Comparison of ENCODE assay signal across 11 mouse cellular contexts in genomic region chr1:78811975-78812490, GRCm38 (mm10). TPM values are rescaled to one million over a fixed set of nuclear protein-coding genes. Genes with fewer than 3 reads are reported as not detected.
DNase-seq lines count a peak whose midpoint lies in the region; ATAC-seq and TF ChIP-seq lines count a peak whose summit lies in the region.
"Had no signal": no experiment of that assay in that cellular context is flagged by ENCODE, and none has a peak within 500 bp of the region (broad histone marks: within the 10 kb centered on the region; RNA-seq: fewer than 3 reads in every experiment).

No protein-coding gene starts in this region.

- no peak overlapping the region for H3K9ac ChIP-seq in intestine, embryonic 15.5 days
- H3K9ac ChIP-seq in intestine, postnatal 0 days (ENCODE audit: low read depth, low read length): no peak overlapping the region
- no peak overlapping the region for H3K9ac ChIP-seq in midbrain, postnatal 0 days (replicated peaks; ENCODE audit: low read length, poor library complexity, severe bottlenecking)
- H3K9ac ChIP-seq in midbrain, embryonic 15.5 days: no peak overlapping the region
- no peak overlapping the region for H3K9ac ChIP-seq in stomach, postnatal 0 days (ENCODE audit: low read length)
- H3K9ac ChIP-seq: heart, embryonic 15.5 days had no signal

- no peaks in the 10 kb centered on the region for H3K27me3 ChIP-seq in intestine, embryonic 15.5 days (replicated peaks)
- no peaks in the 10 kb centered on the region for H3K27me3 ChIP-seq in intestine, postnatal 0 days (replicated peaks; ENCODE audit: control insufficient read depth, insufficient read depth, low read length)
- H3K27me3 ChIP-seq in midbrain, postnatal 0 days (ENCODE audit: insufficient read depth, low read length): no peaks in the 10 kb centered on the region
- no peaks in the 10 kb centered on the region for H3K27me3 ChIP-seq in midbrain, embryonic 15.5 days (replicated peaks)
- H3K27me3 ChIP-seq in stomach, postnatal 0 days (ENCODE audit: control insufficient read depth, insufficient read depth, low read length): no peaks in the 10 kb centered on the region
- H3K27me3 ChIP-seq: heart, embryonic 15.5 days had no signal

- no peak overlapping the region for H3K4me3 ChIP-seq in intestine, embryonic 15.5 days (replicated peaks)
- H3K4me3 ChIP-seq in intestine, postnatal 0 days (ENCODE audit: low read depth, low read length): no peak overlapping the region
- no peak overlapping the region for H3K4me3 ChIP-seq in midbrain, postnatal 0 days (ENCODE audit: low read depth, low read length)
- no peak overlapping the region for H3K4me3 ChIP-seq in midbrain, embryonic 15.5 days
- no peak overlapping the region for H3K4me3 ChIP-seq in stomach, postnatal 0 days (ENCODE audit: low read depth, low read length)
- H3K4me3 ChIP-seq: heart, embryonic 15.5 days had no signal

- H3K9me3 ChIP-seq in intestine, embryonic 15.5 days: no peaks in the 10 kb centered on the region
- H3K9me3 ChIP-seq in intestine, postnatal 0 days (ENCODE audit: control insufficient read depth): no peaks in the 10 kb centered on the region
- no peaks in the 10 kb centered on the region for H3K9me3 ChIP-seq in midbrain, postnatal 0 days (ENCODE audit: low read length)
- no peaks in the 10 kb centered on the region for H3K9me3 ChIP-seq in midbrain, embryonic 15.5 days
- no peaks in the 10 kb centered on the region for H3K9me3 ChIP-seq in stomach, postnatal 0 days (ENCODE audit: control insufficient read depth, low read length)
- H3K9me3 ChIP-seq: heart, embryonic 15.5 days had no signal

- no peak overlapping the region for H3K27ac ChIP-seq in intestine, embryonic 15.5 days
- H3K27ac ChIP-seq in intestine, postnatal 0 days (ENCODE audit: low read depth, low read length): no peak overlapping the region
- no peak overlapping the region for H3K27ac ChIP-seq in midbrain, postnatal 0 days (ENCODE audit: low read depth, low read length)
- no peak overlapping the region for H3K27ac ChIP-seq in midbrain, embryonic 15.5 days
- H3K27ac ChIP-seq in stomach, postnatal 0 days (replicated peaks): peak overlapping the region; percentile 56
- H3K27ac ChIP-seq: heart, embryonic 15.5 days had no signal

- 58% methylated on average over 10 of the region's 10 CpGs for WGBS in intestine, embryonic 15.5 days
- 38% methylated on average over 10 of the region's 10 CpGs for WGBS in intestine, postnatal 0 days
- 68% methylated on average over 10 of the region's 10 CpGs for WGBS in midbrain, postnatal 0 days
- 75% methylated on average over 10 of the region's 10 CpGs for WGBS in midbrain, embryonic 15.5 days
- WGBS in stomach, postnatal 0 days: 42% methylated on average over 10 of the region's 10 CpGs

- peaks cover 12% of the 10 kb centered on the region; the same call in 1 of the 2 replicates for H3K4me1 ChIP-seq in intestine, embryonic 15.5 days (replicated peaks)
- no peaks in the 10 kb centered on the region for H3K4me1 ChIP-seq in intestine, postnatal 0 days (replicated peaks; ENCODE audit: control insufficient read depth, insufficient read depth, low read length)
- no peaks in the 10 kb centered on the region for H3K4me1 ChIP-seq in midbrain, postnatal 0 days (ENCODE audit: insufficient read depth, low read length)
- no peaks in the 10 kb centered on the region for H3K4me1 ChIP-seq in midbrain, embryonic 15.5 days
- no peaks in the 10 kb centered on the region for H3K4me1 ChIP-seq in stomach, postnatal 0 days (replicated peaks; ENCODE audit: control insufficient read depth, insufficient read depth)
- H3K4me1 ChIP-seq: heart, embryonic 15.5 days had no signal

- 0 out of 2 replicates have a peak, but pooled peaks have one; percentile 14 for ATAC-seq in intestine, embryonic 15.5 days
- ATAC-seq in intestine, postnatal 0 days: no peak
- no peak for ATAC-seq in midbrain, postnatal 0 days (ENCODE audit: low FRiP score)
- ATAC-seq in midbrain, embryonic 15.5 days (replicated peaks): no peak
- ATAC-seq in stomach, postnatal 0 days (ENCODE audit: low FRiP score, low TSS enrichment): peak; percentile 63; the same call in 1 of the 2 replicates

- DNase-seq in cerebellum, postnatal 10 days: peak; percentile 53
- no peak for DNase-seq in cerebellum, adult 18-20 months
- peak; percentile 46 for DNase-seq in midbrain, postnatal 0 days (ENCODE audit: low spot score)
- no peak for DNase-seq in stomach, postnatal 0 days (ENCODE audit: low spot score)
- no peak for DNase-seq in frontal cortex, postnatal 36 days (ENCODE audit: low spot score in 2 of 2)

- no peak overlapping the region for H3K4me2 ChIP-seq in intestine, embryonic 15.5 days (replicated peaks)
- no peak overlapping the region for H3K4me2 ChIP-seq in intestine, postnatal 0 days (replicated peaks; ENCODE audit: low read depth)
- no peak overlapping the region for H3K4me2 ChIP-seq in midbrain, postnatal 0 days (ENCODE audit: low read depth, low read length, poor library complexity, severe bottlenecking)
- H3K4me2 ChIP-seq in midbrain, embryonic 15.5 days: no peak overlapping the region
- peak overlapping the region; percentile 8; the same call in 1 of the 2 replicates for H3K4me2 ChIP-seq in stomach, postnatal 0 days (replicated peaks; ENCODE audit: low read depth)
- H3K4me2 ChIP-seq: heart, embryonic 15.5 days had no signal

- TF ChIP-seq CTCF in intestine, postnatal 0 days (IDR thresholded peaks at IDR 0.05; ENCODE audit: low read depth): no peak
- TF ChIP-seq CTCF in midbrain, postnatal 0 days (IDR thresholded peaks at IDR 0.05): no peak
- TF ChIP-seq CTCF in stomach, postnatal 0 days (IDR thresholded peaks at IDR 0.05; ENCODE audit: low read depth): no peak

- H3K36me3 ChIP-seq in intestine, embryonic 15.5 days: no peaks in the 10 kb centered on the region
- no peaks in the 10 kb centered on the region for H3K36me3 ChIP-seq in intestine, postnatal 0 days (ENCODE audit: control insufficient read depth, insufficient read depth)
- H3K36me3 ChIP-seq in midbrain, postnatal 0 days (ENCODE audit: insufficient read depth, low read length): no peaks in the 10 kb centered on the region
- no peaks in the 10 kb centered on the region for H3K36me3 ChIP-seq in midbrain, embryonic 15.5 days (replicated peaks)
- no peaks in the 10 kb centered on the region for H3K36me3 ChIP-seq in stomach, postnatal 0 days (ENCODE audit: control insufficient read depth, insufficient read depth, low read length)
- H3K36me3 ChIP-seq: heart, embryonic 15.5 days had no signal

- no peak for TF ChIP-seq EP300 in stomach, postnatal 0 days (optimal IDR thresholded peaks at IDR 0.05)

RNA-seq across cellular contexts. Expression of gene Kcne4, which starts 4.5 kb away (rescaled TPM):
- polyA plus RNA-seq in intestine, embryonic 15.5 days (2015; fragmentation: Nextera tagmentation; extraction: Ambion mirVana): 5.7 and 6.3 TPM in 2 replicates
- 5.6 and 5.9 TPM in 2 replicates for polyA plus RNA-seq in intestine, postnatal 0 days (2015; fragmentation: Nextera tagmentation; extraction: Ambion mirVana)
- total RNA-seq in midbrain, postnatal 0 days (2014; rRNA removed): 0.80 and 1.4 TPM in 2 replicates
- polyA plus RNA-seq in midbrain, postnatal 0 days (2015; fragmentation: Nextera tagmentation; extraction: Ambion mirVana): 1.7 and 2.3 TPM in 2 replicates
- polyA plus RNA-seq in midbrain, embryonic 15.5 days (2015; fragmentation: Nextera tagmentation; extraction: Ambion mirVana): 1.6 and 1.9 TPM in 2 replicates
- polyA plus RNA-seq in stomach, postnatal 0 days (2015; fragmentation: Nextera tagmentation; extraction: Ambion mirVana): 13.8 and 15.0 TPM in 2 replicates
- total RNA-seq: common myeloid progenitor, adult 5-6 weeks; monocyte, adult 5-6 weeks had no signal

Comparison
In these comparisons a context has a peak if more than half of its experiments do, and no peak if none do; other contexts are left out.
1. DNase-seq: peak in cerebellum, postnatal 10 days (2 of 2) and midbrain, postnatal 0 days (single experiment); none in cerebellum, adult 18-20 months (0 of 2), stomach, postnatal 0 days (single experiment) and frontal cortex, postnatal 36 days (0 of 2).
2. ATAC-seq: peak in intestine, embryonic 15.5 days (single experiment) and stomach, postnatal 0 days (single experiment); none in intestine, postnatal 0 days (single experiment), midbrain, postnatal 0 days (single experiment) and midbrain, embryonic 15.5 days (single experiment).